Mouse (Mus musculus) midbrain, embryonic 16.5 days (tissue): Measurements from ENCODE around the gene Slc25a12. TPM values are rescaled to one million over a fixed set of nuclear protein-coding genes. Genes with fewer than 3 reads are reported as not detected.
A peak's percentile ranks its signal among the peaks of the same experiment; 100 is the strongest.

ENCODE experiments used
- ATAC-seq: fragments of 200-750 bp; cut with Nextera tagmentation; 2 replicates; pipeline ENCODE4 v1.8.0; 2017; ENCODE audit warnings: moderate TSS enrichment
- H3K27ac ChIP-seq: fragments of 300-500 bp; sonication (generic); 2 replicates; pipeline ENCODE4 v1.5.1; 2014; ENCODE audit warnings: mild to moderate bottlenecking, low read length, mixed read lengths
- H3K27me3 ChIP-seq: fragments of 300-500 bp; sonication (generic); 2 replicates; pipeline ENCODE4 v1.6.1; 2014; ENCODE audit warnings: low read depth, low read length, mixed read lengths; ENCODE audit not compliant: control insufficient read depth, insufficient read depth
- H3K36me3 ChIP-seq: fragments of 300-500 bp; sonication (generic); 2 replicates; pipeline ENCODE4 v1.6.1; 2014; ENCODE audit warnings: mild to moderate bottlenecking, low read length, moderate library complexity, mixed read lengths; ENCODE audit not compliant: control insufficient read depth, insufficient read depth
- H3K4me1 ChIP-seq: fragments of 300-500 bp; sonication (generic); 2 replicates; pipeline ENCODE4 v1.6.1; 2014; ENCODE audit warnings: mild to moderate bottlenecking, low read length, mixed read lengths; ENCODE audit not compliant: control insufficient read depth, insufficient read depth
- H3K4me2 ChIP-seq: fragments of 300-500 bp; sonication (generic); 2 replicates; pipeline ENCODE4 v1.6.1; 2014; ENCODE audit warnings: mild to moderate bottlenecking, low read length, mixed read lengths
- H3K4me3 ChIP-seq: fragments of 300-500 bp; sonication (generic); 2 replicates; pipeline ENCODE4 v1.5.1; 2014; ENCODE audit warnings: low read depth, mild to moderate bottlenecking, low read length, moderate library complexity, mixed read lengths
- H3K9ac ChIP-seq: fragments of 300-500 bp; sonication (generic); 2 replicates; pipeline ENCODE4 v1.6.1; 2014; ENCODE audit warnings: low read depth, low read length, mixed read lengths
- H3K9me3 ChIP-seq: fragments of 300-500 bp; sonication (generic); replicated peaks from 2 replicates; pipeline ENCODE4 v1.6.1; 2014; ENCODE audit warnings: mild to moderate bottlenecking, low read length, mixed read lengths; ENCODE audit not compliant: control insufficient read depth, poor library complexity, severe bottlenecking
- WGBS: fragments of 180-500 bp; shearing (Covaris S2); extraction: QIAGEN DNeasy Blood & Tissue Kit; methylation state at CpG from one replicate; pipeline ENCODE4 v1.1.7; 2014; 5-methylcytosine and 5-hydroxymethylcytosine counted together
- polyA plus RNA-seq: library from polyadenylated mRNA; unstranded; fragments of >200 nt; fragmentation: Nextera tagmentation; extraction: Ambion mirVana; gene quantifications from 2 replicates; pipeline ENCODE4 v1.2.1, GENCODE M21; 2015

Slc25a12 gene
- polyA plus RNA-seq, 1 experiment from 2014 or later, result 114 TPM

DNA sequence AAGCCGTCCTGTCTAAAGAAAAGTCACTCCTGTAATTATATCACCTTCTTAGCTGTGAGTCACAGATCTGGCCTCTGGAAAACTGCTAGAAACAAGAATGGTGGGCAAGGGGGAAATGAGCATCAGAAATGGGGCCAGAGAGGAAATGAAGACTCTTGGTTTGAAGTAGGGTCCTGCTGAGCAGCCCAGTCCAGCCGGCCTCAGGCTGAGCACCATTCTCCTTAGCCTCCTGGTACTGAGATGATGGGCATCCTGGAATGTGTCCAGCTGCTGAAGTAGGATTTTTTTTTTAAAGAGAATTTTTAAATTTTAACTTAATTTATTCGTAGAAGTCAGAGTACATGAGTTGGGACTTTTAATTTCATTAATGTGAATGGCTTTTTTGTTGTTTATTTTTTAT, 62.7 kb downstream of the Slc25a12 start:
- Histone ChIP-seq H3K27me3 (no peaks in the 10 kb centered on the region), H3K4me2 (no peak overlapping the region), H3K9me3 (no peaks in the 10 kb centered on the region), H3K4me3 (no peak overlapping the region), H3K4me1 (no peaks in the 10 kb centered on the region), H3K36me3 (peaks cover 19% of the 10 kb centered on the region; the same call in 1 of the 2 replicates), H3K27ac (no peak overlapping the region), H3K9ac (no peak overlapping the region)
- ATAC-seq, result no peak
- 48% methylated on average over 3 of the region's 3 CpGs for WGBS

GRCm38 (mm10) chr2:71303221-71303620, 64.3 kb downstream of the Slc25a12 start:
- no peak overlapping the region for H3K27ac ChIP-seq
- H3K4me2 ChIP-seq, result no peak overlapping the region
- H3K27me3 ChIP-seq, result no peaks in the 10 kb centered on the region
- no peak for ATAC-seq
- H3K36me3 ChIP-seq, result peaks cover 19% of the 10 kb centered on the region; the same call in 1 of the 2 replicates
- no peaks in the 10 kb centered on the region for H3K4me1 ChIP-seq
- H3K4me3 ChIP-seq, result no peak overlapping the region
- no peaks in the 10 kb centered on the region for H3K9me3 ChIP-seq
- H3K9ac ChIP-seq, result no peak overlapping the region

GRCm38 (mm10) chr2:71302156-71302663, 65.3 kb downstream of the Slc25a12 start:
- ATAC-seq, result no peak
- H3K4me2 ChIP-seq, result no peak overlapping the region

GRCm38 (mm10) chr2:71298729-71299128, 68.8 kb downstream of the Slc25a12 start:
- H3K36me3 ChIP-seq, result no peaks in the 10 kb centered on the region; the same call in 1 of the 2 replicates
- WGBS, result 93% methylated on average over 1 of the region's 1 CpGs
- no peaks in the 10 kb centered on the region for H3K9me3 ChIP-seq
- no peak overlapping the region for H3K4me3 ChIP-seq
- H3K9ac ChIP-seq, result no peak overlapping the region
- no peak overlapping the region for H3K4me2 ChIP-seq
- no peak for ATAC-seq
- H3K27me3 ChIP-seq, result no peaks in the 10 kb centered on the region
- H3K27ac ChIP-seq, result no peak overlapping the region
- peaks cover 17% of the 10 kb centered on the region for H3K4me1 ChIP-seq

More at GRCm38 (mm10) chr2:71302156-71302663, 65.3 kb downstream of the Slc25a12 start:
- no peaks in the 10 kb centered on the region for H3K4me1 ChIP-seq
- no peak overlapping the region for H3K9ac ChIP-seq
- 56% methylated on average over 3 of the region's 3 CpGs for WGBS
- peaks cover 13% of the 10 kb centered on the region; the same call in 1 of the 2 replicates for H3K36me3 ChIP-seq
- no peak overlapping the region for H3K4me3 ChIP-seq
- H3K9me3 ChIP-seq, result no peaks in the 10 kb centered on the region
- no peaks in the 10 kb centered on the region for H3K27me3 ChIP-seq
- H3K27ac ChIP-seq, result no peak overlapping the region

- no peak overlapping the region for H3K4me2 ChIP-seq
- peaks cover 17% of the 10 kb centered on the region for H3K4me1 ChIP-seq
- no peaks in the 10 kb centered on the region for H3K9me3 ChIP-seq
- H3K27ac ChIP-seq, result no peak overlapping the region
- H3K27me3 ChIP-seq, result no peaks in the 10 kb centered on the region
- H3K36me3 ChIP-seq, result no peaks in the 10 kb centered on the region; the same call in 1 of the 2 replicates
- no peak for ATAC-seq
- H3K9ac ChIP-seq, result no peak overlapping the region
- no peak overlapping the region for H3K4me3 ChIP-seq
- WGBS, result 77% methylated on average over 1 of the region's 1 CpGs
These were observed 70.0 kb downstream of the Slc25a12 start for GRCm38 (mm10) chr2:71297501-71297900.

DNA sequence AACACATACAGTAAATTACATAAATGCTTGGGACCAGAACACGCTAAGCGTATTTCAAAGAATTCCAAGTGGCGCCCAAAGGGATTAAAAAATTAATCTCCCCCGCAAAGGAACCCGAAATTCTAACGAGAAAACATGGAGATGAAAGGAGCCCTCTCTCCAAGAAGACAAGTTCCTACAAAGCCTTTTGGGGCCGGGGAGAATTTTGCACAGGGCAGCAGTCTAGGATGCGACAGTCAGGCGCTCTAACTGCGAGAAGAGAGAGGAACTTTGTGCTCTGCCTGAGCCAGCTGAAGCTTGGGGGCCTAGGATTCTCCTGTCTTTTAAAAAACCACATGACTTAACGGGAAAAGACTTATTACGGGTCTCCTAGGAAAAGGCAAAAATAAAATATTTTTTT, 71.7 kb downstream of the Slc25a12 start:
- Histone ChIP-seq H3K4me1 (peaks cover 17% of the 10 kb centered on the region), H3K4me3 (no peak overlapping the region), H3K4me2 (no peak overlapping the region), H3K9me3 (no peaks in the 10 kb centered on the region), H3K27me3 (no peaks in the 10 kb centered on the region), H3K36me3 (no peaks in the 10 kb centered on the region; the same call in 1 of the 2 replicates), H3K27ac (no peak overlapping the region), H3K9ac (no peak overlapping the region)
- ATAC-seq, result no peak
- 50% methylated on average over 12 of the region's 12 CpGs for WGBS

GRCm38 (mm10) chr2:71294489-71294888, 73.1 kb downstream of the Slc25a12 start:
- Histone ChIP-seq H3K4me3 (no peak overlapping the region), H3K9ac (peak overlapping the region; percentile 21; the same call in 1 of the 2 replicates), H3K9me3 (no peaks in the 10 kb centered on the region), H3K27me3 (no peaks in the 10 kb centered on the region), H3K27ac (peak overlapping the region; percentile 68), H3K4me2 (no peak overlapping the region; the same call in 1 of the 2 replicates), H3K4me1 (peaks cover 22% of the 10 kb centered on the region), H3K36me3 (no peaks in the 10 kb centered on the region; the same call in 1 of the 2 replicates)
- 14% methylated on average over 7 of the region's 7 CpGs for WGBS
- no peak for ATAC-seq

DNA sequence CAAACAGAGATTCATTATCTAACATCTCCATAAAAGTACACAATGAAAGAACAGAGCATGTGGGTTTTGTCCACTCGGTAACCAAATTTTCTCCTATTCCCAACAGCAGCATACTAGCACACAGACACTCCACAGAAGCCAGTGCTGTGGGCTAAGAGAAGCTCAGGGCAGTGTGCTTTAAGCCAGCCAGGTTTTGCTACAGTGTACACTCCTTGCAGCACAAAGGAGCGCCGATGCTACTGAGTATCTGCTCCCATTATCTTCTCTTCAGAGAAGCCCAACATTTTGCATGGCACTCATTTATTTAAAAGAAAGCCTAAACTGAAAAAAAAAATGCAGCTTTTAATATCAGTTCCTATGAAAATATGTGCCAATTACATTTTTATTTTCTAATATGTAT, 73.6 kb downstream of the Slc25a12 start:
- Histone ChIP-seq H3K27me3 (no peaks in the 10 kb centered on the region), H3K4me3 (no peak overlapping the region), H3K9ac (no peak overlapping the region), H3K4me1 (peaks cover 22% of the 10 kb centered on the region), H3K27ac (peak overlapping the region; percentile 50), H3K4me2 (no peak overlapping the region), H3K9me3 (no peaks in the 10 kb centered on the region), H3K36me3 (no peaks in the 10 kb centered on the region; the same call in 1 of the 2 replicates)
- WGBS, result 38% methylated on average over 3 of the region's 3 CpGs
- peak; percentile 63; the same call in 1 of the 2 replicates for ATAC-seq

DNA sequence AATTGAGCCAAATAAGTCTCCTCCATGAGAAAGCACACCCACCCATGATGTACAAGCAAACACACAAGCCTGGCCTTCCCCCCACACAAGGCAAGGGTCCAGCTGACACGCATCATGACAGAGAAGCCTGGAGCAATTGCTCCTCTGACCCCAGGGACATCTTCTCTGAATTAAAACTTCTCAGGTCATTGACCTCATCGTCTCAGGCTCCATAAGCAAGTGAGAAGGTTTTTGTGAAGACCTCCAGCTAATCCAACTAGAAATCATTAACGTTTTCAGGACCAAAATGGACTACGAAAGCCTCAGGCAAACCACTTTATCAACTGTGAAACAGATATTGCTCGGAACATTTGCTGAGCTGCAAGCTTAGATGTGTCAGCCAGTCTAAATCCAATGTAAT, 76.0 kb downstream of the Slc25a12 start:
- Histone ChIP-seq H3K27ac (no peak overlapping the region), H3K4me1 (peaks cover 22% of the 10 kb centered on the region), H3K36me3 (no peaks in the 10 kb centered on the region; the same call in 1 of the 2 replicates), H3K4me3 (no peak overlapping the region), H3K9me3 (no peaks in the 10 kb centered on the region), H3K9ac (no peak overlapping the region), H3K4me2 (no peak overlapping the region), H3K27me3 (no peaks in the 10 kb centered on the region)
- no peak for ATAC-seq
- WGBS, result 37% methylated on average over 5 of the region's 5 CpGs
